Mouse (Mus musculus) kidney, postnatal 10 days (tissue): ENCODE measurements around the gene Olfr292.

ENCODE experiments used
- DNase-seq: peaks from one replicate; pipeline ENCODE4 v3.0.0; 2021; ENCODE audit warnings: mixed read lengths

Gene Olfr292

GRCm38 (mm10) chr7:86688030-86688429 is at the start of gene Olfr292:
TSS of gene Olfr292 (plus strand) at chr7:86688330.
- DNase-seq, result no peak

GRCm38 (mm10) chr7:86648761-86649160 is 39.4 kb upstream of the Olfr292 start, which contains the start of gene Olfr293:
TSS of gene Olfr293 (plus strand) at chr7:86649061.
- DNase-seq, result no peak

GRCm38 (mm10) chr7:86725013-86725412 is 36.9 kb downstream of the Olfr292 start:
- no peak for DNase-seq
